Mouse (Mus musculus) heart, embryonic 11.5 days (tissue): Measurements from ENCODE around the gene Hspa13. TPM values are rescaled to one million over a fixed set of nuclear protein-coding genes. Genes with fewer than 3 reads are reported as not detected.

Experiments used
- ATAC-seq: fragments of 200-750 bp; cut with Nextera tagmentation; replicated peaks from 2 replicates; pipeline ENCODE4 v1.8.0; 2017; ENCODE audit warnings: moderate library complexity; ENCODE audit not compliant: insufficient number of reproducible peaks, low FRiP score, low TSS enrichment
- H3K27ac ChIP-seq: fragments of 300-500 bp; sonication (generic); 2 replicates; pipeline ENCODE4 v1.5.1; 2014; ENCODE audit warnings: mild to moderate bottlenecking, low read depth, low read length
- H3K27me3 ChIP-seq: fragments of 300-500 bp; sonication (generic); 2 replicates; pipeline ENCODE4 v1.6.1; 2014; ENCODE audit warnings: mild to moderate bottlenecking, low read length, mixed read lengths; ENCODE audit not compliant: control insufficient read depth, insufficient read depth
- H3K36me3 ChIP-seq: fragments of 300-500 bp; sonication (generic); 2 replicates; pipeline ENCODE4 v1.6.1; 2014; ENCODE audit warnings: mild to moderate bottlenecking, low read length, moderate library complexity, mixed read lengths; ENCODE audit not compliant: control insufficient read depth, insufficient read depth
- H3K4me1 ChIP-seq: fragments of 300-500 bp; sonication (generic); 2 replicates; pipeline ENCODE4 v1.6.1; 2014; ENCODE audit warnings: low read length; ENCODE audit not compliant: control insufficient read depth, insufficient read depth
- H3K4me2 ChIP-seq: fragments of 300-500 bp; sonication (generic); 2 replicates; pipeline ENCODE4 v1.6.1; 2014; ENCODE audit warnings: mild to moderate bottlenecking, moderate library complexity
- H3K4me3 ChIP-seq: fragments of 300-500 bp; sonication (generic); 2 replicates; pipeline ENCODE4 v1.5.1; 2014; ENCODE audit warnings: low read depth, low read length
- H3K9ac ChIP-seq: fragments of 300-500 bp; sonication (generic); 2 replicates; pipeline ENCODE4 v1.6.1; 2014; ENCODE audit warnings: mild to moderate bottlenecking, low read depth, low read length, moderate library complexity
- H3K9me3 ChIP-seq: fragments of 300-500 bp; sonication (generic); replicated peaks from 2 replicates; pipeline ENCODE4 v1.6.1; 2016; ENCODE audit warnings: low read length; ENCODE audit not compliant: control insufficient read depth
- WGBS: fragments of 180-500 bp; shearing (Covaris S2); extraction: QIAGEN DNeasy Blood & Tissue Kit; methylation state at CpG from one replicate; pipeline ENCODE4 v1.1.7; 2014; ENCODE audit not compliant: insufficient replicate concordance; 5-methylcytosine and 5-hydroxymethylcytosine counted together
- microRNA-seq: library from miRNA; unstranded; fragments of <30 nt; microRNA quantifications from one replicate; pipeline ENCODE4, GENCODE M21; 2016; ENCODE audit warnings: borderline number of aligned reads
- polyA plus RNA-seq: library from polyadenylated mRNA; unstranded; fragments of >200 nt; fragmentation: Nextera tagmentation; extraction: Ambion mirVana; gene quantifications from 2 replicates; pipeline ENCODE4 v1.2.1, GENCODE M21; 2014

The Hspa13 gene
- polyA plus RNA-seq, 1 experiment from 2014 or later: 24.9 TPM

- peak; percentile 57; the same call in 1 of the 2 replicates for ATAC-seq
- no peaks in the 10 kb centered on the region for H3K4me1 ChIP-seq
- H3K9me3 ChIP-seq: no peaks in the 10 kb centered on the region
- H3K27me3 ChIP-seq: no peaks in the 10 kb centered on the region
- WGBS: 53% methylated on average over 2 of the region's 2 CpGs
- no peaks in the 10 kb centered on the region for H3K36me3 ChIP-seq
- H3K9ac ChIP-seq: no peak overlapping the region
- H3K27ac ChIP-seq: no peak overlapping the region
- no peak overlapping the region for H3K4me2 ChIP-seq
- no peak overlapping the region for H3K4me3 ChIP-seq
Measured at GRCm38 (mm10) chr16:75717405-75718173, 49.3 kb downstream of the Hspa13 start.

GRCm38 (mm10) chr16:75696176-75696575 lies 70.7 kb downstream of the Hspa13 start:
- peak; percentile 67; the same call in 1 of the 2 replicates for ATAC-seq
- Histone ChIP-seq H3K27me3 (no peaks in the 10 kb centered on the region), H3K9ac (no peak overlapping the region), H3K4me2 (no peak overlapping the region), H3K9me3 (no peaks in the 10 kb centered on the region), H3K36me3 (no peaks in the 10 kb centered on the region), H3K4me3 (no peak overlapping the region), H3K27ac (no peak overlapping the region), H3K4me1 (no peaks in the 10 kb centered on the region)
- WGBS: 12% methylated on average over 2 of the region's 2 CpGs

Small RNA genes within 50 kb of the gene (microRNA-seq; reads per million reads assigned to microRNA genes)
- not detected for gene Gm22923

Other genes with a start within 250 kb of the Hspa13 start
- gene Lipi, start 181.0 kb downstream of the Hspa13 start, polyA plus RNA-seq: not detected in 2 replicates
- 0.24 and 0.46 TPM in 2 replicates for gene Rbm11, start 174.3 kb downstream of the Hspa13 start, polyA plus RNA-seq